Mouse (Mus musculus) heart, adult 2 months (tissue): ENCODE data around the gene Strbp. TPM values are rescaled to one million over a fixed set of nuclear protein-coding genes. Genes with fewer than 3 reads are reported as not detected.

Experiments
- DNase-seq, 2 experiments: peaks; one replicate each; pipeline ENCODE4 v3.0.0; 2021
- H3K27ac ChIP-seq: fragments of 200-600 bp; 2 replicates; pipeline ENCODE4 v1.8.1; 2022
- H3K27me3 ChIP-seq: fragments of 200-500 bp; 2 replicates; pipeline ENCODE4 v1.6.1; 2012; ENCODE audit warnings: mild to moderate bottlenecking, low read length, inconsistent platforms, mixed read lengths; ENCODE audit not compliant: control insufficient read depth, insufficient read depth
- H3K36me3 ChIP-seq: fragments of 200-500 bp; 2 replicates; pipeline ENCODE4 v1.6.1; 2012; ENCODE audit warnings: low read length, inconsistent platforms; ENCODE audit not compliant: control insufficient read depth, insufficient read depth
- H3K4me1 ChIP-seq: fragments of 200-500 bp; 2 replicates; pipeline ENCODE4 v1.6.1; 2011; ENCODE audit warnings: low read length; ENCODE audit not compliant: control insufficient read depth, insufficient read depth
- H3K4me3 ChIP-seq: fragments of 200-600 bp; 2 replicates; pipeline ENCODE4 v1.8.1; 2022
- H3K79me2 ChIP-seq: fragments of 200-500 bp; replicated peaks from 2 replicates; pipeline ENCODE4 v1.6.1; 2012; ENCODE audit warnings: mild to moderate bottlenecking, inconsistent platforms, low read length, moderate library complexity, mixed read lengths; ENCODE audit not compliant: control insufficient read depth, insufficient read depth
- H3K9ac ChIP-seq: fragments of 200-500 bp; 2 replicates; pipeline ENCODE4 v1.6.1; 2012; ENCODE audit warnings: low read depth, mild to moderate bottlenecking, control low read depth, inconsistent platforms, low read length, mixed read lengths
- CTCF ChIP-seq: fragments of 200-600 bp; IDR thresholded peaks from 2 replicates; pipeline ENCODE4 v1.8.1; 2022; ENCODE audit warnings: antibody characterized with exemption, mild to moderate bottlenecking, moderate library complexity
- EP300 ChIP-seq: fragments of 200-500 bp; IDR thresholded peaks from 2 replicates; pipeline ENCODE4 v1.6.1; 2011; ENCODE audit warnings: low read depth, low read length, control low read depth; ENCODE audit not compliant: insufficient read depth
- POLR2A ChIP-seq: fragments of 200-500 bp; IDR thresholded peaks from 2 replicates; pipeline ENCODE4 v1.6.1; 2011; ENCODE audit warnings: mild to moderate bottlenecking, low read depth, low read length, control low read depth; ENCODE audit not compliant: insufficient read depth
- WGBS: fragments of 180-500 bp; shearing (Covaris S2); methylation state at CpG from one replicate; pipeline ENCODE4 v1.1.7; 2018; 5-methylcytosine and 5-hydroxymethylcytosine counted together
- intact Hi-C: fragments of 180-260 bp; cut with DNase I; formaldehyde crosslinking; loops from one replicate; pipeline ENCODE4 v1.15.1; 2025
- polyA plus RNA-seq: library from polyadenylated mRNA; depleted of rRNA; stranded (reverse); fragments of >200 nt; gene quantifications from 2 replicates; pipeline ENCODE4 v1.2.3, GENCODE M21; 2012
- total RNA-seq, 2 experiments: library from RNA; stranded (reverse); gene quantifications; 2 replicates each; pipeline ENCODE4 v1.2.3; 2021

Gene Strbp
- total and polyA plus RNA-seq, 3 experiments = 1.5 to 20.0 (median 17.4) TPM

- Histone ChIP-seq H3K4me3 (no peak overlapping the region), H3K79me2 (no peaks in the 10 kb centered on the region), H3K9ac (no peak overlapping the region), H3K27me3 (no peaks in the 10 kb centered on the region), H3K27ac (no peak overlapping the region), H3K36me3 (no peaks in the 10 kb centered on the region; the same call in 1 of the 2 replicates), H3K4me1 (no peaks in the 10 kb centered on the region)
- 78% methylated on average over 2 of the region's 2 CpGs for WGBS
- no peak for DNase-seq
- intact Hi-C loops = loop anchor here (2.0 to 5.0 kb wide), 2 partner anchors 42 to 103 kb away; partner anchors contain the start of genes Rabgap1, Zbtb26 and Zbtb6
- TF ChIP-seq EP300 (no peak), CTCF (no peak), POLR2A (no peak)
Observed at GRCm38 (mm10) chr2:37484165-37484564, 219.5 kb downstream of the Strbp start.

GRCm38 (mm10) chr2:37480039-37480438 is 223.6 kb downstream of the Strbp start:
- 94% methylated on average over 2 of the region's 2 CpGs for WGBS
- intact Hi-C loops = loop anchor here (5.0 kb wide), 1 partner anchor 38 kb away; the partner anchor contains the start of genes Rabgap1, Zbtb26 and Zbtb6

GRCm38 (mm10) chr2:37479559-37479958 is 224.1 kb downstream of the Strbp start:
- TF ChIP-seq POLR2A = no peak
- TF ChIP-seq EP300 = no peak
- no peak for TF ChIP-seq CTCF
- peaks cover 2% of the 10 kb centered on the region; the same call in 1 of the 2 replicates for H3K36me3 ChIP-seq
- H3K79me2 ChIP-seq = no peaks in the 10 kb centered on the region
- intact Hi-C loops = no loop called here
- H3K9ac ChIP-seq = no peak overlapping the region
- H3K27ac ChIP-seq = no peak overlapping the region
- no peak overlapping the region for H3K4me3 ChIP-seq
- no peaks in the 10 kb centered on the region for H3K4me1 ChIP-seq
- H3K27me3 ChIP-seq = no peaks in the 10 kb centered on the region
- no peak for DNase-seq

More at GRCm38 (mm10) chr2:37480039-37480438, 223.6 kb downstream of the Strbp start:
- H3K9ac ChIP-seq = no peak overlapping the region
- H3K4me3 ChIP-seq = no peak overlapping the region
- no peak for DNase-seq
- no peak overlapping the region for H3K27ac ChIP-seq
- TF ChIP-seq EP300 = no peak
- no peak for TF ChIP-seq POLR2A
- TF ChIP-seq CTCF = no peak
- H3K4me1 ChIP-seq = no peaks in the 10 kb centered on the region
- H3K79me2 ChIP-seq = no peaks in the 10 kb centered on the region
- H3K27me3 ChIP-seq = no peaks in the 10 kb centered on the region
- peaks cover 2% of the 10 kb centered on the region; the same call in 1 of the 2 replicates for H3K36me3 ChIP-seq

- H3K4me3 ChIP-seq = no peak overlapping the region
- intact Hi-C loops = no loop called here
- WGBS = 83% methylated on average over 4 of the region's 4 CpGs
- H3K27ac ChIP-seq = no peak overlapping the region
- H3K79me2 ChIP-seq = no peaks in the 10 kb centered on the region; the same call in 1 of the 2 replicates
- H3K9ac ChIP-seq = no peak overlapping the region
- H3K27me3 ChIP-seq = no peaks in the 10 kb centered on the region
- DNase-seq = no peak
- no peaks in the 10 kb centered on the region for H3K36me3 ChIP-seq
- H3K4me1 ChIP-seq = no peaks in the 10 kb centered on the region
- TF ChIP-seq POLR2A = no peak
- TF ChIP-seq CTCF = no peak
- TF ChIP-seq EP300 = no peak
Observed at GRCm38 (mm10) chr2:37466266-37466665, 237.4 kb downstream of the Strbp start.

- intact Hi-C loops = no loop called here
- Histone ChIP-seq H3K4me1 (no peaks in the 10 kb centered on the region), H3K9ac (no peak overlapping the region), H3K27me3 (no peaks in the 10 kb centered on the region), H3K79me2 (no peaks in the 10 kb centered on the region; the same call in 1 of the 2 replicates), H3K36me3 (no peaks in the 10 kb centered on the region), H3K27ac (no peak overlapping the region), H3K4me3 (no peak overlapping the region)
- TF ChIP-seq EP300 (no peak), CTCF (peak; percentile 18; the same call in 1 of the 2 replicates)
- DNase-seq = no peak
- 97% methylated on average over 4 of the region's 4 CpGs for WGBS
Observed at GRCm38 (mm10) chr2:37460707-37461106, 243.0 kb downstream of the Strbp start.

GRCm38 (mm10) chr2:37452376-37452760 is 251.3 kb downstream of the Strbp start:
- under 1% methylated on average over 24 of the region's 24 CpGs for WGBS
- H3K4me3 ChIP-seq = peak overlapping the region; percentile 96
- peaks cover 8% of the 10 kb centered on the region for H3K79me2 ChIP-seq
- H3K4me1 ChIP-seq = peaks cover 6% of the 10 kb centered on the region
- H3K27me3 ChIP-seq = no peaks in the 10 kb centered on the region
- peaks cover 4% of the 10 kb centered on the region; the same call in 1 of the 2 replicates for H3K36me3 ChIP-seq
- no peak for DNase-seq
- TF ChIP-seq CTCF = no peak
- no peak for TF ChIP-seq EP300
- no peak for TF ChIP-seq POLR2A
- intact Hi-C loops = loop anchor here (1.0 to 5.0 kb wide), 2 partner anchors 9 to 35 kb away; partner anchors contain the start of genes Rabgap1, Zbtb26 and Zbtb6
- peak overlapping the region; percentile 96 for H3K9ac ChIP-seq
- H3K27ac ChIP-seq = peak overlapping the region; percentile 79
